Mouse (Mus musculus) right cerebral cortex, postnatal 36 days (tissue): ENCODE data around the gene Bmi1.

Experiments
- DNase-seq, 2 experiments: peaks; one replicate each; pipeline ENCODE4 v3.0.0; 2022; ENCODE audit warnings: low spot score in 2 of 2, mixed read lengths in 1 of 2

Bmi1 gene

GRCm38 (mm10) chr2:18676936-18677491, at the start of gene Bmi1:
TSS of gene Bmi1 (plus strand) at chr2:18677018.
- peak; percentile 39 to 48 for DNase-seq

GRCm38 (mm10) chr2:18630547-18630946, 46.3 kb upstream of the Bmi1 start:
- DNase-seq = no peak

DNA sequence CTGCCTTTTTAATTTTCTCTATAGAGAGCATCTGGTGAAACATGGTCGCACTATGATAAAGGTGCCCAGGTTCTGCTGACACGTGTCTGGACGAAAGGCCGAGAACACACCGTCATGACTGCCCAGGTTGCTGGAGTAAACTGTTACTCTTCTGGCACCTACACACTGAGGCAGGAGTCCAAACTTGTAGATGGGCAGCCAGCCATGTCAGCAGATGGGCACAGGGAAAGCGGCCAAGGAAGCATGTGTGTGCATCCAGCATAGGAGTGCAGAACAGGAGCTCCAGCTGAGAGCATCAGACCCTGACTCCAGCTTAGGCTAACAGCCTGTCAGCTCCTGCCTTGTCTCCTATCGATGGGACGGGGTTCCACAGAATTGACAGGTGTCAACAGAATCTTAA, 41.8 kb upstream of the Bmi1 start:
- peak; percentile 82 to 85 for DNase-seq

- no peak for DNase-seq
Observed at GRCm38 (mm10) chr2:18648563-18648962, 28.3 kb upstream of the Bmi1 start.

DNA sequence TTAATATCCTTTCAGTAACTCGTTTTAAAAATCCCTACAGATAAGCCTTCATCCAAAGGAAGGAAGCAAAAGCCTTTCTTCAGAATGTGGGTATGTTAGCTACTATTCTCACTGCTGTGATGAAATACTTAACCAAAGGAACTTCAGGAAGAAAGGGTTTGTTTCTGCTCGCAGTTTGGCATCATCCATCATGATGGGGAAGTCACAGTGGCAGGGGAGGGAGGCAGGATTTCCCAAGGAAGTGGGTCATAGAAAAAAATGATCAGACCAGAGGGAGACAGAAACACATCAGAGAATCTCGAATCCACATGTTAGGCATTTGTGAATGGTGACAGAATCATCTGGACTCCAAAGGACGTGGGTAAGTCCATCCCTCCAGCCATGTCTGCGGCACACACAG, 22.0 kb upstream of the Bmi1 start:
- no peak for DNase-seq

GRCm38 (mm10) chr2:18664003-18664402, 12.8 kb upstream of the Bmi1 start:
- no peak for DNase-seq

DNA sequence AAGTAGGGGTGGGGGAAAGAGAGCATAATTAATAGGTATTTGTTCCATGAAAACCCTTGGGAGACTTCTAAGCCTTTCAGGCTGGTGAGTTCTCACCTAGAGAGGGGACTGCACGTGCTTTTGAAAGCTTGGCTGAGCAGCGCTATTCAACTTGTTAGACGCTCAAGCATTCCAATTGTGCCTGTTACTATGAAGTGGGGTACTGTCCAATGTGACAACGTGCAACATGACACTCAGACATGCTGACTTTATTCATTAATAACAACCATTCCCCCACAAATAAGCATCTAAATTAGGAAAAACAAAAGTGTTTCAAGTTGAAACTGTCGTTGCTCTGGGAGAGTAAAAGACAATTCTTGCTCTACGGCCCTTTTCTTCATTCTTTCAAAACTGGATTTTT, 5.8 kb upstream of the Bmi1 start:
- DNase-seq = no peak

GRCm38 (mm10) chr2:18672133-18672765, 4.6 kb upstream of the Bmi1 start, which contains the start of gene Commd3:
TSS of gene Commd3 (plus strand) at chr2:18672384.
- peak; percentile 91 for DNase-seq

- DNase-seq = no peak
Observed at GRCm38 (mm10) chr2:18672766-18673164, 4.1 kb upstream of the Bmi1 start.

DNA sequence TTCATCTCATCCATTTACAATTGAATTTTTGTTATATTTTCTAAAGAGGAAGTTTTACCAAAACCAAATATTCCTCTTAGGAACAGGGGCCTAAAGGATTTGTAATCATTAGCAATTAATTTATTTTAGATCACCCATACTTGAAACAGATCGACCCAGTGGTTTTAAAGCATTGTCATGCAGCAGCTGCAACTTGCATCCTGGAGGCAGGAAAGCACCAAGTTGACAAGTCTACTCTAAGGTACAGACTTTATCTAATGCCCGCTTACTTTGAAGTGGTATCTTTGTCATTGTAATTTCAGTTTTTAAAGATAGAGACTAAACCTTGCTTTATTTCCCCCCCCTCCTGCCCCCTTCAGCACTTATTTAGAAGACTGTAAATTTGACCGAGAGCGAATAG, 3.1 kb upstream of the Bmi1 start:
- DNase-seq = no peak

GRCm38 (mm10) chr2:18674193-18674902, 2.5 kb upstream of the Bmi1 start:
- no peak for DNase-seq

DNA sequence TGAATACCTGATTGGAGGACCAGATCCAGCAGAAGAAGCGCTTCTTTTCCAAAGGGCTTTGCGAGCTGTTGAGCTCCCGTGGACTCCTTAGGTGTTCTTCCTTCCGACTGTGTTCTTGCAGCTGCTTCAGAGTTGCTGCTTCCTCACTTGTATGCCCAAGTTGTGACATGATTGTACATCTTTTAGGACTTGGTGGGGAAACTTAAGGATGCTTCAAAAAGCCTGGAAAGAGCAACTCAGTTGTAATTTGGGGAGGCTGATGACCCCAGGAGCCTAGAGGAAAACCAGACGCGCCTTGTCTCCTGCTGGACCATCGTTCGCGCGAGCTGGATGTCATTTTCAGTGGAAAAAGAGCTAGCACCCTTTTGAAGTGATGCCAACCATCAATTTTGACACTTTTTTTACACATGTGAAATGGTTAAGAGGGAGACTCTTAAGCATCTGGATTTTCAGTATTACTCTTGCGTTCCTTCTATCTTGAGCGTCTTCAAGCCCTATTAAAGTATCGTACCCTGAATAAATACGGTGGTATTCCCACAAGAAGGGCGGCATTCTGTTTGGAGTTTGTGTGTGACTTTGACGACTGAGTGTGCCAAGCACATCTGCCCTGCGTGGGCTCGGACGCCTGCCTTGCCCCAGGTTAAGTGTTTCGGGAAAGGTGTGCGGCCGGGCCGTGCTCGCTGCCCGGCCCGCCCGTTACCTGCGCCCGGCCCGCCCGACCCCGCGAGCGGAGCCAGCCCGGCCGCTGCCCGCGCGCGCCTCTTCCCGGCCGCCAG, 949 bp upstream of the Bmi1 start:
- DNase-seq = no peak

GRCm38 (mm10) chr2:18676457-18676935, 322 bp upstream of the Bmi1 start:
- DNase-seq = peak; percentile 56 to 63

- no peak for DNase-seq
Observed at GRCm38 (mm10) chr2:18677631-18678471, 1.0 kb downstream of the Bmi1 start.

DNA sequence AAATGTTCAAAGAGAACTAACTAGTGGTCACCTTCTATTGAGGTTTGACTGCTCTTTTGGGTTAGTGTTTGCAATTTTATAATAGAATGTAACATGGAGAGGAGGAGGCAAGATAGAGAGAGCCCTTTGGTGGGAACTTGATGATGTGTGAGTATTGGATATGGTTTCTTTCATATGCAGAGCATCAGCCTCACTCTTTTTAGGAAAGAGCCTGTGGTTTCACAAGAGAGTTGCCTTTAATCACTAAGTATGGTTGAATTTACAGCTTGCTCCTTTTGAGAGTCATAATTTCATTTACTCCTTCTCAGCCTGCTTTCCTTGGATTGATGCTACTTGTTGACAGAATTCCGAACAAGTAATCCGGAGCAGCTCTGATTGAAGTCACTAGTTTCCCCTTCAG, 2.9 kb downstream of the Bmi1 start:
- no peak for DNase-seq

GRCm38 (mm10) chr2:18680501-18680900, 3.7 kb downstream of the Bmi1 start:
- no peak for DNase-seq

DNA sequence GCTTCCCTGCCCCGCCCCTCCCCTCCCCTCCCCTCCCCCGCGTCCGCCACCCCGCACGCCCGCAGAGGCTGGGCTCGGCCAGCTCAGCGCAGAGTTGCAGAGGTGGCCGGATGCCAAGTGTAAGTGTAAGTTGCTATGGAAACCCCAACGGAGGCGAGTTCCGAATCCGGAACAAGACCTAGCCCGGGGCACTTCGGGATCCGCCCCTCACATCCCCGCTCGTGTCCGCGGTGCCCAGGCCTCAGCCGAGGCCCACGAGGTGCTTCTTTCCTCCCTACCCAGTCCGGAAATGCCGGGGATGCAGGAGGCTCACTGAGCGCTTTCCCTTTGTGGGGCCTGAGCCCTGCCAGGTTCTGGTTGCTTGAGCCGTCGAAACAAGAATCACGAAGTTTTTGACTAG, 4.1 kb downstream of the Bmi1 start:
- peak in 1 of 2 experiments; percentile 51 for DNase-seq

DNA sequence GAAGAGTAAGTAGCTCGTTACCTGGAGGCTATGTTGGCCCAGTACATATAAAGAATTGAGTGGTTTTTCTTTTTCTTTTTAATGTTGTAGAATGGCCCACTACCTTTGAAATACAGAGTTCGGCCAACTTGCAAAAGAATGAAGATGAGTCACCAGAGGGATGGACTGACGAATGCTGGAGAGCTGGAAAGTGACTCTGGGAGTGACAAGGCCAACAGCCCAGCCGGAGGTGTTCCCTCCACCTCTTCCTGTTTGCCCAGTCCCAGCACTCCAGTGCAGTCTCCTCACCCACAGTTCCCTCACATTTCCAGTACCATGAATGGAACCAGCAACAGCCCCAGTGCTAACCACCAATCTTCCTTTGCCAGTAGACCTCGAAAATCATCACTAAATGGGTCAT, 7.2 kb downstream of the Bmi1 start:
- DNase-seq = no peak

GRCm38 (mm10) chr2:18686386-18686785, 9.6 kb downstream of the Bmi1 start:
- DNase-seq = no peak

GRCm38 (mm10) chr2:18686826-18687519, 10.2 kb downstream of the Bmi1 start:
- no peak for DNase-seq
